Mouse (Mus musculus): ENCODE data around the gene Gpr19. TPM values are rescaled to one million over a fixed set of nuclear protein-coding genes. Genes with fewer than 3 reads are reported as not detected.

Gpr19 gene
- total RNA-seq, 2 experiments from 2014 or later: 5.5 to 5.8 TPM

- no peak for DNase-seq
- intact Hi-C loops (cut with DNase I; ENCODE audit: low total_unique reads): no loop called here
Observed at GRCm38 (mm10) chr6:134819741-134820140, 78.6 kb downstream of the Gpr19 start.

Other genes starting within 250 kb of the Gpr19 start
- gene Dusp16, start 106.0 kb downstream of the Gpr19 start, total RNA-seq (2021): 10 to 100 TPM; 13.5 to 14.4 TPM
- 1 to 10 TPM; 3.5 to 5.0 TPM for gene Crebl2, start 68.4 kb downstream of the Gpr19 start, total RNA-seq (2021)
- 10 to 100 TPM; 42.0 to 42.4 TPM for gene Cdkn1b, start 21.8 kb upstream of the Gpr19 start, total RNA-seq (2021)
- gene Apold1, start 83.1 kb upstream of the Gpr19 start, total RNA-seq (2021): 1 to 10 TPM; 2.7 to 2.8 TPM
- 10 to 100 TPM; 30.2 to 33.0 TPM for gene Ddx47, start 113.0 kb upstream of the Gpr19 start, total RNA-seq (2021)
- gene Gprc5a, start 167.1 kb upstream of the Gpr19 start, total RNA-seq (2021): under 1 TPM; 0.41 to 0.66 TPM
- gene Gprc5d, start 219.7 kb upstream of the Gpr19 start, total RNA-seq (2021): not detected